Mouse (Mus musculus) thymus, adult 2 months (tissue): ENCODE results near the gene Mfge8.

Experiments used
- CTCF ChIP-seq: fragments of 200-500 bp; IDR thresholded peaks from 2 replicates; pipeline ENCODE4 v1.5.1; 2012; ENCODE audit warnings: mild to moderate bottlenecking, control low read depth, low read length, moderate library complexity, borderline replicate concordance; ENCODE audit not compliant: control insufficient read depth, poor library complexity, insufficient read depth; ENCODE audit errors: extremely low read depth
- POLR2A ChIP-seq: fragments of 200-500 bp; IDR thresholded peaks from 2 replicates; pipeline ENCODE4 v1.6.1; 2012; ENCODE audit warnings: mild to moderate bottlenecking, low read length, control low read depth, moderate library complexity; ENCODE audit not compliant: control insufficient read depth, poor library complexity, insufficient read depth; ENCODE audit errors: extremely low read depth

DNA sequence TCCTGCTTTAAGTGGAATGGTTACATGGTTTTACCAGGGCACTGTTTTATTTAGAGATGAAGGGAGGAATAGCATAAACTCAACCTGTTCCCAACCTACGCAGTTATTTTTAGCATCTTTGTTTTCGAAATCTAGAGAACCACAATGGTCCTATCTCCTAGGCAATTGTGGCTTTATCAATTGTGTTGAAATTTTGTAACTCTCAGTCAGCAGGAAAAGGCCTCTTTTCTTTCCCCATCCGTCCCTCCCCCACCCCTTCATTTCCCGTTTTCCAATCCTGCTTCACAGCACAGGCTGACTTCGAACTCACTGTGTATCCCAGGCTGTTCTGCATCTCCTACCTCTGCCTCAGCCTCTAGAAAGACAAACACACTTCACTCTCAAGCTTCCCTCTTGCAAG lies 45.1 kb upstream of the Mfge8 start:
- TF ChIP-seq CTCF (no peak), POLR2A (no peak)
